Mouse (Mus musculus) ES-E14 (cell line): ENCODE results near the gene Osgepl1.

ENCODE experiments used
- CHD2 ChIP-seq: IDR thresholded peaks from 2 replicates; pipeline ENCODE4 v1.6.1; 2014; ENCODE audit warnings: mild to moderate bottlenecking, low read depth, low read length, inconsistent platforms
- HCFC1 ChIP-seq: IDR thresholded peaks from 2 replicates; pipeline ENCODE4 v1.6.1; 2012; ENCODE audit warnings: low read length, inconsistent platforms, borderline replicate concordance; ENCODE audit not compliant: insufficient read depth
- MAFK ChIP-seq: IDR thresholded peaks from 2 replicates; pipeline ENCODE4 v1.6.1; 2014; ENCODE audit warnings: mild to moderate bottlenecking, low read depth, low read length, inconsistent platforms; ENCODE audit not compliant: insufficient read depth
- ZC3H11A ChIP-seq: IDR thresholded peaks from 2 replicates; pipeline ENCODE4 v1.6.1; 2012; ENCODE audit warnings: low read depth, mild to moderate bottlenecking, inconsistent platforms, low read length, borderline replicate concordance

- no peak for TF ChIP-seq ZC3H11A
- no peak for TF ChIP-seq HCFC1
- no peak for TF ChIP-seq CHD2
- no peak for TF ChIP-seq MAFK
These were observed 8.4 kb downstream of the Osgepl1 start for GRCm38 (mm10) chr1:53321662-53322344.
